Mouse (Mus musculus) megakaryocyte-erythroid progenitor cell, adult 5 weeks (primary cell): ENCODE results near the gene Vnn3. TPM values are rescaled to one million over a fixed set of nuclear protein-coding genes. Genes with fewer than 3 reads are reported as not detected.

Experiments
- polyA plus RNA-seq: library from polyadenylated mRNA; stranded (reverse); fragments of >175 nt; gene quantifications from 2 replicates; pipeline ENCODE4 v1.2.3, GENCODE M21; 2012

Gene Vnn3
- polyA plus RNA-seq = 0.12 TPM in 1 of 2 replicates, not detected in the other

GRCm38 (mm10) chr10:23851228-23851912, at the start of gene Vnn3:
Vnn3 (plus strand) TSS chr10:23851462.

GRCm38 (mm10) chr10:23894601-23895349, 43.5 kb downstream of the Vnn3 start, which contains the start of gene Vnn1:
Vnn1 (plus strand) TSS chr10:23894688.

Other genes with a start within 250 kb of the Vnn3 start
- gene Rps12, start 64.2 kb upstream of the Vnn3 start, polyA plus RNA-seq = 1,520 and 1,521 TPM in 2 replicates
- gene Slc18b1, start 54.5 kb upstream of the Vnn3 start, polyA plus RNA-seq = 0.41 and 1.4 TPM in 2 replicates
- gene Vnn1, start 43.2 kb downstream of the Vnn3 start, polyA plus RNA-seq = not detected in 2 replicates
- gene Taar1, start 68.9 kb downstream of the Vnn3 start, polyA plus RNA-seq = not detected in 2 replicates
- not detected in 2 replicates for gene Taar2, start 87.1 kb downstream of the Vnn3 start, polyA plus RNA-seq
- gene Taar3, start 98.1 kb downstream of the Vnn3 start, polyA plus RNA-seq = not detected in 2 replicates
- not detected in 2 replicates for gene Taar4, start 109.0 kb downstream of the Vnn3 start, polyA plus RNA-seq
- gene Taar5, start 119.2 kb downstream of the Vnn3 start, polyA plus RNA-seq = not detected in 2 replicates
- not detected in 2 replicates for gene Taar6, start 134.2 kb downstream of the Vnn3 start, polyA plus RNA-seq
- gene Taar7a, start 142.0 kb downstream of the Vnn3 start, polyA plus RNA-seq = not detected in 2 replicates
- gene Taar7b, start 148.5 kb downstream of the Vnn3 start, polyA plus RNA-seq = not detected in 2 replicates
- gene Taar7d, start 175.8 kb downstream of the Vnn3 start, polyA plus RNA-seq = not detected in 2 replicates
- not detected in 2 replicates for gene Taar7e, start 186.2 kb downstream of the Vnn3 start, polyA plus RNA-seq
- gene Taar7f, start 198.0 kb downstream of the Vnn3 start, polyA plus RNA-seq = not detected in 2 replicates
- gene Taar8a, start 225.0 kb downstream of the Vnn3 start, polyA plus RNA-seq = not detected in 2 replicates
- not detected in 2 replicates for gene Taar8b, start 240.8 kb downstream of the Vnn3 start, polyA plus RNA-seq